Mouse (Mus musculus): ENCODE results near the gene Csl.

Gene Csl

GRCm38 (mm10) chr10:99759558-99759957, at the start of gene Csl:
TSS of gene Csl (minus strand) at chr10:99759658.
- DNase-seq (ENCODE audit: low read depth, low spot score), result no peak

- no peak for DNase-seq (ENCODE audit: low read depth, low spot score)
Measured at GRCm38 (mm10) chr10:99789418-99789817, 30.0 kb upstream of the Csl start.

GRCm38 (mm10) chr10:99774228-99775120, 15.0 kb upstream of the Csl start:
- no peak for DNase-seq (ENCODE audit: low read depth, low spot score)

- no peak for DNase-seq (ENCODE audit: low read depth, low spot score)
Measured at GRCm38 (mm10) chr10:99750146-99750545, 9.3 kb downstream of the Csl start.

- DNase-seq (ENCODE audit: low read depth, low spot score), result no peak
Measured at GRCm38 (mm10) chr10:99748668-99749260, 10.7 kb downstream of the Csl start.

GRCm38 (mm10) chr10:99748009-99748408, 11.4 kb downstream of the Csl start:
- DNase-seq (ENCODE audit: low read depth, low spot score), result no peak

- no peak for DNase-seq (ENCODE audit: low read depth, low spot score)
Measured at GRCm38 (mm10) chr10:99741609-99742280, 17.7 kb downstream of the Csl start.

GRCm38 (mm10) chr10:99713129-99713528, 46.3 kb downstream of the Csl start:
- DNase-seq (ENCODE audit: low read depth, low spot score), result no peak

- no peak for DNase-seq (ENCODE audit: low read depth, low spot score)
Measured at GRCm38 (mm10) chr10:99711567-99711966, 47.9 kb downstream of the Csl start.

All from CD4-positive, CD25-positive, alpha-beta regulatory T cell, adult 2 months (primary cell).